Mouse (Mus musculus) thymus, postnatal 25 days (tissue): ENCODE results near the gene Galnt7.

ENCODE experiments used
- DNase-seq: peaks from one replicate; pipeline ENCODE4 v3.0.0; 2022

Galnt7 gene

DNA sequence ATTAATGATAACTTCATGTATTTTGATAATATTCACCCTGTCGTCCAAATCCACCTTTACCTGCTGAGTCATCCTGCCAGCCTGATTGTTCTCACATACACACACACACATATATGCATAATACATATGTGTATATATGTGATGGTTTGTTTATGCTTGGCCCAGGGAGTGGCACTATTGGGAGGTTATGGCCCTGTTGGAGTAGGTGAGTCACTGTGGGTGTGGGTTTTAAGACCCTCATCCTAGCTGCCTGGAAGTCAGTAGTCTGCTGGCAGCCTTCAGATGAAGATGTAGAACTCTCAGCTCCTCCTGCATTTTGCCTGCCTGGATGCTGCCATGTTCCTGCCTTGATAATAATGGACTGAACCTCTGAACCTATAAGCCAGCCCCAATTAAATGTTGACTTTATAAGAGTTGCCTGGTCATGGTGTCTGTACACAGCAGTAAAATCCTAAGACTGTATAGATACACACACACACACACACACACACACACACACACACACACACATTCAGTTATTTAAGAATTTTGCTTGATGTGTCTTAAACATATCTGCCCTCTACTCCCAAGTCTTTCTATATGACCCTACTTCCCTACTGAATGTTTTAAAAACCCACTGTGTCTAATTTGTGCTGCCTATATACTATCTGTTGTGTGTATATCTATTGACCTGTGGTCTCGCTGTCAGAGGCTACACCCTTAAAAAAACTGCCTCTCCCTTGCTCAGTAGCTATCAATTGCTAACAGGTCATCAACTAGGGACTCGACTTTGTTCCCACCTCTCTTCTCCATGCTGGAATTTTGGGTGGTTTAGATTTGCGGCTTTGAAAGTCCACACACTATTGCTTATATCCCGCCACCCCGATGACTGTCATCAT is 23.8 kb downstream of the Galnt7 start:
- DNase-seq: no peak

DNA sequence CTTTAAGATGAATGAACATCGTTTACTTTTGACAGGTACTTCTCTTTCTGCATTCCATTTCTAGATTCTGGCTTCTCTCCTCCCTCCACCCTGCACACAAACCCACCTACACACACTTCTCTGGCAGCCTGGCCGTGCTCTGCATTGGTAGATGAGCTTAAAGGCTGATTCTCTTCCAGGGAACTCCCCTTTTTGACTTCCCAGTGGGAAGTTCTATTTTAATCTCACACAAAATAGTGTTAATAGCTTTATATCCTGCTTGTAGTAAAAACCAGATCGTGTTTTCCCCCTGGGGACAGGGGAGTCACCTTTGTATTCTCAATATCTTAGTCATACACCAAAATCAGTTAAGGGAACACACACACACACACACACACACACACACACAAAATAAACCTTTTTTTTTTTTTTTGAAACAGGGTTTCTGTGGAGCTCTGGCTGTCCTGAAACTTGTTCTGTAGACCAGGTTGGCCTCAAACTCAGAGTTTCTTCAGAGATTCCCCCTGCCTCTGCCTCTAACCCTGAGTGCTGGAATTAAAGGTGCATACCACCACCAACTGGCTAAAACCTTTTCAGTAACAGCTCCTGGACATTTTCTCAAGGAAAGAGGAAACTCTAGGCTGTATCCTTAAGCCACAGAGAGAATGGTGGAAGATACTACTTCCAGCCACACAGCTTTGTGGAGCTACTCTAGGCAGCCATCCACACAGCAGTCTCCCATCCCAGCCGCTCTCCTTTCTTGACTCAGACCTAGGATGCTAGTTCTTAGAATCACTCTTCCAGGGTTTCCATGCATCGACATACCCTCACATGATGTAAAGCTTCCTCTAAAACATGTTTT is 24.7 kb downstream of the Galnt7 start:
- DNase-seq: no peak

DNA sequence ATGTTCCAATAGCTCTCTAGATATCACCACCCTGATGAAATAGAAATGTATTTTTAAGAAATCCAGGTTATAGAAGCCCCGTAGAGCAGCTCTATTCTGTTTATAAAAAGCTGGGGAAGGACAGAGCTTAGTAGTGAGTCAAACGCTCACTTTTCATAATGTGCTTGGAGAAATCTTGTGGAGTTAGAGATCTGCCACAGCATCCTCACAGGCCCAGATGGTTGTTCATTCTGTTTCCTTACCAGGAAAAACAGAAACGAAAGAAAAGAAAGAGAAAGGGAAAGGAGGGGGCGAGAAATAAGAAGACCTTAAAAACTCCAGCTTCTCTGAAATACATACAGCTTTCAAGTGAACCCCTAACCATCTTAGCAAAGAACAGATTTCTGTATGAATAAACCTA is 28.9 kb downstream of the Galnt7 start:
- no peak for DNase-seq

DNA sequence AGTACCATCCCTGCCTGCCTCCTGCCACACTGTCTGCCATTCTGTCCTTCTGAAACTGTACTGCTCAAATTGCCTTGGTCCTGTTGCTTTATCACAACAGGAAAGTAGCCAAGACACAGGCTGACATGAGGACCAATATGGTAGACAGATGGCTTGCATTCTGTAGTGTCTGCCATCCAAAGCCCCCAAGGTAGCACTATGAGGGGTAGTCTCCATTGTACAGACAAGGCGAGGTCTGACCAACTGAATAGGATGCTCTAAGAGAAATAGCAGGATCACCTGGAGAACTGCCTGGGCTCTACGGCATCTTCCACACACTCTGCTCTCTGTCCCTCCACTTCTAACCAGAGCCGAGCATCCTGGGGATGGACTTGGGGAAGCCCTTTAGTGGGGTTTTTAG is 29.8 kb downstream of the Galnt7 start:
- no peak for DNase-seq

DNA sequence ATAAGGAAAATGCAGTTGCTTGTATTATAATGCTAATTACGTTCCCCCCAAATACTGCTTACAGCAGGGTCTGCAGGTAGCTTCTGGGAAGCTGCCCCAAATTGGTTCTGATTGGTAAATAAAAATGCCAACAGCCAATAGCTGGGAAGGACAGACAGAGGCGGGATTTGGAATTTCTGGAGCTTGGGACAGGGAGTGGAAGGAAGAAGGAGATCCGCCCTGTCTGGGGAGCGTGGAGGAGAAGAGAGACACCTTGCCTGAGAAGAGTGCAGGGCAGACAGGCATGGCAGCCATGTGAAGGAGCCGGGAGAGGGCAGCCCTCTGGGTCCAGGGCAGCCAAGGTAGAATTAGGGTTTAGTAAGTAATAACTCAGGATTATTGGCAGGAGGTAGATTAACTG is 35.9 kb downstream of the Galnt7 start:
- no peak for DNase-seq

DNA sequence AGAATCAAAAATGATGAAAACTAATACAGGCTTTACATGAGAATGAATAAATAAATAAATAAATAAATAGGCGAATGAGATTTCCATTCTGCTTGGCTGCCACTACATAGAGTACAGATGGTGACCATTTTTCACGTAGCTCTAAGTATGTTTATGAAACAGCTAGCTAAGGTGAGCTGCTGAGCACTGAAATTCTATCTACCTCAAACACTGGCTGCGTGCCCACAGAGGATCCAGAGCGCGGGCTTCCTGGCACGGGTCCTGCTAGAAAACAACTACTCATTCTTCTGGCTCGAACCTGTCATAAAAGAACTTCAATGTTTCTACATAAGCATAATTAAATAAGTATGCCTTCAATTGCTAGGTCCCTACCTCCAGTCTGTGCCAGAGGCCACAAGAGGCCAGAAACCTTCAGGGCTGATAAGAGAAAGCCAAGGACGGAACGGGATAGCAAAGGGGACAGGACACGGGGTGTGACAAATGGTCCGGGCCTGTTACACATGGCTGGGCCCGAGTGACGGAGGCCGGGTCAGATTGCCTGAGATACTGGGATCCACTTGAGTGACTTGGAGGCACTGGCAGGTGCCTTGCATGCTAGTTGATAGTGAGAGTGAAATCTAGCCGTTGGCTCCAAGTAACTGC is 37.7 kb downstream of the Galnt7 start:
- DNase-seq: no peak

DNA sequence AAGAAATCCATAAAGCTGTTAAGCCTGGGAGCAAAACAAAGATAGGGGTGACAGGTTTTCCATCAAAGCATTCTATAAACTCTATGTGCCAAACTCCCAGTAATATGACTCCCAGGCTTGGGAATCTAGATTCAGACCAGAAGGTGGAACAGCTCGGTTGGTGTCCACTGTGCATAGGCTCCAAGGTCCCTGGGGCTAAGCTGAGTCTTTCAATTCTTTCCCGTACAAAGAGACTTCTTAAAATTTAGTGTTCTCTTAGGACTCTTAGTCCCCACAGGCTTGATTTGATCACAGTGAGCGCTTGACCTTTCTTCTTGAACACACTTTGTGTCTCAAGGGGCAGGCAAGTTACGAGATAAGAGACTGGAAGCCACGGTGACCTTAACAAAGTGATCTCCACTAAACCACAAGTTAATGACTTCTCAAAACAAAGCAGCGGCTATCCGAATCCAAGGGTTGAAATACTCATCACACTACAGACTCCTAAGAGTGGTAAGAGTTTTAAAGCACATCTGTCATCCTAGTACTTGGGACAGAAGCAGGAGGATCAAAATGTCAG is 41.3 kb downstream of the Galnt7 start:
- no peak for DNase-seq

DNA sequence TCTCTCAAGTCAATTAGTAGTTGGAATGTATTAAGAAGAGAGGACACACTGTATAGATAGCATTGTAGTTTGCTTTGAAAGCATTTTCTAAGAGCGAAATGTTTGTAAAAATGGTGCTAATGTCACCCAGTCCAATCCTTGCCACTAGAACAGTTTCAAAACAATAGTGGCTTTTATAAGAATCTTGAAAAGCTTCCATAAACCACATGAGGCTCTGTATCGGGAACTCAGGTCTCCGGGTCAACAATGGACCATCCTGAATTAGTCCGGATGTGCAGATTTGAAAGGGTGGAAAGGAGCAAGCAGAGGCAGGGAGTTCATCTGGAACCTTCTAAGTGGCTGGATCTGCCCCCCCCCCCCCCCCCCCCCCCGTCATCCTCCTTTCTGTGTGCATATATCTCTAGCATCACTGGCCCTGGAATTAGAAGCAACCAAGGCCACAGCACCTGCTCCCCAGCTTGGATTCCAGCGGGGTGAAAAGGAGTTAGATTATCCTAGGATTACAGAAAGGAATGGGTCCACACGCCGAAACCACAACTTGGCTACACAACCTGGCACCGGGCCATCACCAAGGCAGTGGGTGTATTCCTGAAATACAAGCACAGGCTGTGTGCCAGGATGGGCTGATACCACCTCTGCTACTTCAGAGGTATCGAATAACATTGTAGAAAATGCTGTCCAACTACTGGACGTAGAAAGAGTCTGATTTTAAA is 42.0 kb downstream of the Galnt7 start:
- DNase-seq: no peak

DNA sequence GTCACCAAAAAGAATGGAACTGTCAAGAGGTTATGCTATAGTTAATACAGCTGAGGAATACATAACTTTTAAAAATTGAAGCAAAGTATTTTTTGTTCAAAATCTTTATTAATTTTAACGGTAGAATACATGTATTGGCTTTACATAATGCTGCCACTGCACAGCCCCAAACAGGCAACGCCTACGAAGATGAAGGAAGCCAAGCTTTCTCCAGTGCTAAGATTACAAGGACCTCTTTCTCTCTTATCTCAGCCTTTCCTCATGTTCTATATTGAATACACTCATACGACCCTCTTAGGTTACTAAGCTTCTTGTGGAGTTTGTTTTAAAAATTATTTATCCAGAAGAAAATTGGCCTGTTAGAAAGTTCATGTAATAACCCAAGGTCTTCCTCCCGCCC is 50.3 kb downstream of the Galnt7 start:
- DNase-seq: no peak

DNA sequence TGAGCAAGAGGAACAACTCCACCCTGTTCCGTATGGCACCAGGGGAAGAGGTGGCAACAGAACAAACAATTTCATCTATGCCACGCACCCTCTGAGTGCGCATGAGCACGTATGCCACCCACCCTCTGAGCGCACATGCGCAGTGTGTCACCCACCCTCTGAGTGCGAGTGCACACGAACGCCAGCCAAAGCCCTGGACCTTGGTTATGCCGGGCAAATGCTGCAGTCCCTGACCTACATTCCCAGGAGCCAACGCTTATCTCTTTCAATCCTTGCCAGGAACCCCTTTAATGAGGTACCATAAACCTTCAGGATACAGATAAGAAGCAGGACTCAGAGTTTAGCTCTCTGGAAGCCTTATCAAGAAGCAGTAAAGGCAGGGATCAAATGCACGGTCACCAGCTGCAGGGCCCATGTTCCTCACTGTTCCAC is 50.8 kb downstream of the Galnt7 start:
- no peak for DNase-seq

DNA sequence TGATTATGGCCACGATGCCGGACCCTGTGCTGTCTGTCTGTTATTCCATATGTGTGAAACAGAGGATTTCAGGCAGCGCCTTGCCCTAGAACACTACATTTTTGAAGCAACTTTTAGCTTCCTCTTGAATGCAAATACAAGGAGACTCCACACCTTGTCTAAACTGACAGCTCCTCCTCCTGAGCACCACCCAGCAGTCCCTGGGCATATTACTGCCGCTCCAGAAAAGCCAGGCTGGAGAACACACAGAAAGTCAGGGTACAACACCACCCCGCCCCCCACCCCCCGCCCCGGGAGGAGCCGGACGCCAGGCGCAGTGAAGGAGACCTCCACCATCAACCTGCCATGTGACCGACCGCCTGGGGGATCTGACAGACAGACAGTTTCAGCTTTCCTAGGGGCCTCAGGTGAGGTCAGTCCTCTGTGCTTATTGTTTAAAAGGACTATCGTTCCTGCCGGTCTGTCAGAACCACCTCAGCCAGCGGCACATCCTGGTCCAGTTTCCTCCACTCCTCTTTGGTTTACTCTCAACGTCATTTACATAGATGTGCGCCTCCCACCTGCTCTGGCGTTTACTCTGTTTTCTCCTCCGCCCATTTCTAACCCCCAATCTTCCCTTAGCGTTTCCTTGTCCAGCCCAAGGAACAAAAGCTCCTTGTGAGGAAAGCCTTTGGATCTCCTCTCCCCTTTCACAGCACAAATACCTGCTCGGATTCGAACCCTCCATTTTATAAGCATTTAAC is 52.8 kb downstream of the Galnt7 start:
- DNase-seq: no peak

DNA sequence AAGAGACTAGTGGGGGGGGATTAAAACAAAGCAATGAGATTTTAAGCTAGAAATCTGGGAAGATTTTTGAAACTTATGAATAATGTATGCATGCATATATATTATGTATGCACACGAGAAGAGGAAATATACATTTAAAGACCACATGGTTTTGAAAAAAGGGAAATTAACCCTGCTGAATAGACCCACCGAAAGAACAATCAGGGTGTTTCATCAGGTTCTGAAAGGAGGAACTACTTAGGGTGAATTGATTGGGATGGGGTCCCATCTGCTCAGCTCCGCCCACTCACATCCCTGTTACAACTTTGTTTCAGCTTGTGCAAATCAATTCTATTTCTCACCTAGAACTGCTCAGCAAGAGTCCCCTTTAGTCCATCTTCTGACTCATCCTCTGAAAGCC is 57.0 kb downstream of the Galnt7 start:
- no peak for DNase-seq

DNA sequence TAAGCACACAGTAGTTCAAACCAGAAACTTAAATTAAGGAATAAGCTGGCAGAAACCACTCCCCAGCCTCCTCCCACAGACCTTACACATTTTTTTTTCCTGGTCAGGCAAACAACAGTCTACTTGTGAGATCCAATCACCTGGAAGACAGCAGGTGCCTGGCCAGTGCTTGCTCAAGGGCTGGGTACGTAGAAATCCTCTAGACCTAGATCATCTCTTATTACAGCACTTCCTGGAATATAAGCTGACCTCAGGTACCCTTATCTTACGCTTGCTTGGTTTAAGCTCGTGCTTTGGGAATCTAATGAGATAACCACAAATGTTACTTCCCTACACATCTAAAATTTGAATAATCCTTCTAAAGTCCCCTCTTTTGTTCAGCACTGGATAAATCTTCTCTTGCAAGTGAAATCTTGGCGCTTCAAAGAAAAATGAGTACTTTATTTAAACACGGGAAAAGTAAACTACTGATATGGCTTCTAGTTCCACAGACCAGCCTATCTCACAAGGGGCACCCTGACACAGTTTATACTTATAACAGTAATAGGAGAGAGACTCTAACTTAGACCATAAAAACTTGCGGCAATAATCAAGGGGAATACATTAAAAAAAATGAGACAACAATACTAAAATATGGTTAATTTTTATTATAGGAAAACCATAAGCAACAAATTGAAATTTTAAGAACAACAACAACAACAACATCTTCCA is 58.5 kb downstream of the Galnt7 start:
- no peak for DNase-seq

DNA sequence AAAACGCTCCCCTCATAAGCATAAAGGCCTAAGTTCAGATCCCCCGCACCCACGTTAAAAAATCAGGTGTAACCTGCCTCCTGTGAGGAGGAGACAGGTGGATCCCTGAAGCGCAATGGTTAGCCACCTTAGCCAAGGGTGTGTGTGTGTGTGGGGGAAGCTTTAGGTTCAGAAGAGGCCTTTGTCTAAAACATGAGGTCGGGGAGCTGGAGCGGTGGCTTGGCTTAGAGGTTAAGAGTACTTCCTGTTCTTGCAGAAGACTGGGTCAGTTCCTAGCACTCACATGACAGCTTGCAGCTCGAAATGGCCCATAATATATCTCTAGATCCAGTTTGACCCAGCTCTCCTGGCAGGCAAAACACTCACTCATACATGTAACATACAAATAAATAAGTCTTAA is 60.2 kb downstream of the Galnt7 start:
- no peak for DNase-seq

DNA sequence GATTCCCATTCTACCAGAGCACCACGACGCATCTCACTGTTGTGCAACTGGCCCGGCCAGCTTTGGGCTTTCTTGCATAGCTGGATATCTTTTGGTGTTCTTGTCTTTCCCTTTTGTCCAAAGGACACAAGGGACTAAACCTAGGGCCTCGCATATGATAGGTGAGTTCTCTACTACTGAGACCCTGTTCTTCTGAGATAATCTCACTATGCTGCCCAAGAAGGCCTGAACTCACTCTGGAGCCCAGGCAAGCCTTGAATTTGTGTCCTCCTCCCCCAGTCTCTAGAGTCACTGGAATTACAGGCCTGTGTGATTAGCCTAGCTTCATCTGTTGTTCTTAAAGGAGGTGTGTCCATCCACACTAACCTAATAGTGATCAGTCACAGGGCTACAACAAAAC is 61.2 kb downstream of the Galnt7 start:
- DNase-seq: no peak

DNA sequence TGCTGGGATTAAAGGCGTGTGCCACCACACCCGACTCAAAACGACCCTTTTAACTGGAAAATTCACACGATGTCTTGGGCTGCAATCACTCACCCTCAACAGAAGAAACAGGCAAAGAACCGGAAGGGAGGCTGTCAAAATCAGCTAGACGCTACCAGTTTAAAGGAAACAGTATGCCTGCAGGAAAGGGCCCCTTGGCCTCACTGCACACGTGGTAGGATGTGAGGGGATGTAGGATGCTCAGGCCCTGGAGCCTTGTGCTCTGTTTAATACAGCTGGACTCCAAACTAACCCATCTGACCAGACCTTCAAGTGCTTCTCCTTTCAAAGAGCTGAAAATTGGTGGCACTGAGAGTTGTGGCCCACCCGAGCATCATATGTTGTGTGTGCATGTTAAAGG is 62.8 kb downstream of the Galnt7 start:
- no peak for DNase-seq

DNA sequence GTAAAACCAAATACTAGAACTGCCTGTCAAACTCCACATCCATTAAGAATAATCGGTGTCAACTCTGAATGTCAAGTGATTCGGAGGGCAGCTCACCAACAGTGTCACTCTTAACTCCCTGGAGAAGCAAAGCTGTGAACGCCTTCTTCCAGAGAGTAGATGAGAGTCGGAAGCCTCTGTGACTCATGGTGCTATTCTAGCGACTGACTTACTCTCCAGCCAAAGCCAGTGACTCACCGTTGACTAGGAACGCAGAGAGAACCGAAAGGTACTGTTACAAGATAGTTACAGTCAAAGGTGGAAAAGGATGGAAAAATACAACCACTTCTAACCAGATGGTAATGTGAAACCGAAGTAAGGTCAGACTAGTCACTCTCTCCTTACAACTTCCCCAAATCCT is 63.7 kb downstream of the Galnt7 start:
- DNase-seq: no peak

DNA sequence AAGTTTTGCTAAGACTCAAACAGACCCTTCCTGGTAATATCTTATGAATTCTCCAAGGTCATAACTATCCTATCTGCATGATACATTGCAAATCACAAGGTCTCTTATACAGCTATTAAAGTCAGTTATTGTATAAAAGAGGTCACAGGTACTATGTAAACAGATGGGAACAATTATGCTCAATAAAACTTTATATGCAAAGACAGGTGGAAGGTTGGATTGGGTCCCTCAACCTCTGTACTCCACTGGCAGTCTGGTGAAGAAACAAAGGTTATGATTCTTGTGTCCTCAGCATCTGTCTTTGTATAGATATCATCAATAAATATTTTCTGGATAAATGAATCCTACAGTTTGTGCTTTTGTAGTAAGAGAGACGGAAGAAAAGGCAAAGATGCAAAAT is 64.2 kb downstream of the Galnt7 start:
- no peak for DNase-seq

DNA sequence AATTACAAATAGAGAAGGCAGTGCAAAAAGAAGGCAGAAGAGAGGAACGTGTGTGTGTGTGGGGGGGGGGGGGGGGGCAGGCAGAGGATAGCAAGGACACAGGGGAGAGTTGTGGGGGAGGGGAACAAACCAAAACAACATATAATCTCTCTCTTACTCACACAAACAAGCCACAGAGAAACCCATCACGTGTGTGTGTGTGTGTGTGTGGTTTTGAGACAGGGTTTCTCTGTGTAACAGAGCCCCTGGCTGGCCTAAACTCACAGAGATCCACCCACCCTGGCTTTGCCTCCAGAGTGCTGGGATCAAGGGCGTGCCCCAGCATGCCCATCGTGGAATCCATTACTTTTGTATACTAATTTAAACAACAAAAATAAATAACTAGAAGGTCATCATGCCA is 66.2 kb downstream of the Galnt7 start:
- no peak for DNase-seq

DNA sequence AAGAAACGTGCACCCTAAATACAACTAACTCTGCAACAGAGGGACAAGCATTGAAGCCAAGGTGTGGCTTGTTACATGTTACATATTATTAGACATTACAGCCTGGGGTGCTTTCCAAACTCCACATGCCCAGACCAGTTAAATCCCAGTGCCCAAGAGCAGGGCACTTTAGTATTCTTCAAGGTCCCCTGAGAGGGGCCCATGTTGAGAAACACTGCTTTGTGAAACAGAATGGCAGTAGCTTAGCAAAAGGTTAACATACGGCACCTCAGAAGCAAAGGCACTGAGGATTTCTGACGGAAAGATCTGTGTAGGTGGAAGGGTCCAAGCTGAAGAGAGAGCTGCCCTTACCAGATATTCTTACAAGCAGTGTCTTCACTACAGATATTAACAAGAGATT is 67.0 kb downstream of the Galnt7 start:
- DNase-seq: no peak

DNA sequence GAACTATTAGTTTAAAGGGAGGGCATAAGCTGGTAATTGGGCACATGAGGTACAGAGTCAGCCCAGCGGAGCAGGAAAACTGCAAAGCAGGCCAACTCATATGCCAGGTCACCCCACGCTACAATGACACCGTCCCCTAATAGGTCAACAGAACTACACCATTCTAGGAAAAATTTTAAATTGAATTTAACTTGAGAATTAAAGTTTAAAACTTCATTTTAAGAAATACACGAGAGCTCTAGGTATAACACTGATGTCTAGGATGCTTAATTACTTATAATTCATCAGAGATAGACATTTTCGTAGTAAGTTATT is 67.7 kb downstream of the Galnt7 start:
- DNase-seq: no peak
